Mouse (Mus musculus) bone marrow, adult 2 months (tissue): ENCODE data around the gene Klhdc4.

Source experiments
- CTCF ChIP-seq: fragments of 200-500 bp; IDR thresholded peaks from 2 replicates; pipeline ENCODE4 v1.5.1; 2011; ENCODE audit warnings: low read length, control low read depth; ENCODE audit not compliant: control insufficient read depth, insufficient read depth
- POLR2A ChIP-seq: fragments of 200-500 bp; IDR thresholded peaks from 2 replicates; pipeline ENCODE4 v1.6.1; 2011; ENCODE audit warnings: low read depth, mild to moderate bottlenecking, control low read depth, low read length, borderline replicate concordance; ENCODE audit not compliant: control insufficient read depth

DNA sequence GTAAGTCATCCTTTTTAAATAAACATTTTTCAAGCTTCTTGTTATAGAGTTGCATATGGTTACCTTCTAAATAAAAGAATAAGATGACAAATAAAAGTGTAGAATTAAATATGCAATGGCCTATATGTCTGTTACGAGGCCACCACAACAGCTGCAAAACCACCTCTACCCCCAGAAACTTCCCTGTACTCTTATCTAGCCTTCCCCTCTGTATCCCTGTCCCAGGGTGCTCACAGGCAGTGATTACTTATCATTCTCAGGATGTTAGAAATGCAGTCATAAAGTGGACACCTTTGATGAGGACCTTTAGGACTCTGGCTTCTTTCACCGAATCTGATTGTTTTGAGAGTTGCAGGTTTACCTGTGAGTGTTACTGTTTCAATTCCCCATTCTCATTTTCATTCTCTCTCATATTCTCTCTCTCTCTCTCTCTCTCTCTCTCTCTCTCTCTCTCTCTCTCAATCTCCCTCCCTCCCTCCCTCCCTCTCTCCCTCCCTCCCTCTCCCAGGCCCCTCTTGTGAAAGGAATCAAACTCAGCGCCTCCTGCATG, 13.9 kb upstream of the Klhdc4 start:
- TF ChIP-seq CTCF (no peak), POLR2A (no peak)
